Mouse (Mus musculus): ENCODE measurements around the gene Chordc1. TPM values are rescaled to one million over a fixed set of nuclear protein-coding genes. Genes with fewer than 3 reads are reported as not detected.
"Not testable (repeated sequence)": the region's sequence is repeated elsewhere in the genome, so short reads cannot be mapped to it uniquely, and the experiment has no call there.

Gene Chordc1
- polyA plus RNA-seq (2014; fragmentation: Nextera tagmentation; extraction: Ambion mirVana) = 92.4 and 128 TPM in 2 replicates

- no peaks in the 10 kb centered on the region for H3K36me3 ChIP-seq (ENCODE audit: control insufficient read depth, insufficient read depth, low read length)
- peak; percentile 99 for ATAC-seq (ENCODE audit: low FRiP score, low TSS enrichment)
- H3K27me3 ChIP-seq (ENCODE audit: control insufficient read depth, insufficient read depth, low read length) = no peaks in the 10 kb centered on the region
- peak within 1 kb of the TSS; percentile 89 for H3K27ac ChIP-seq (ENCODE audit: low read depth, low read length)
- peak within 1 kb of the TSS; percentile 95 for H3K9ac ChIP-seq (ENCODE audit: low read depth, low read length)
- H3K4me1 ChIP-seq (ENCODE audit: control insufficient read depth, insufficient read depth, low read length) = peaks cover 8% of the 10 kb centered on the region; the same call in 1 of the 2 replicates
- peak within 1 kb of the TSS; percentile 98 for H3K4me3 ChIP-seq (ENCODE audit: low read length)
- peak within 1 kb of the TSS; percentile 85 for H3K4me2 ChIP-seq (replicated peaks; ENCODE audit: low read depth, low read length)
- 4% methylated on average over 49 of the region's 49 CpGs for WGBS
- no peaks in the 10 kb centered on the region for H3K9me3 ChIP-seq (ENCODE audit: control insufficient read depth, low read length)
Measured at GRCm38 (mm10) chr9:18291571-18292429, at the start of gene Chordc1. Gene Chordc1 (plus strand): TSS chr9:18292125.

DNA sequence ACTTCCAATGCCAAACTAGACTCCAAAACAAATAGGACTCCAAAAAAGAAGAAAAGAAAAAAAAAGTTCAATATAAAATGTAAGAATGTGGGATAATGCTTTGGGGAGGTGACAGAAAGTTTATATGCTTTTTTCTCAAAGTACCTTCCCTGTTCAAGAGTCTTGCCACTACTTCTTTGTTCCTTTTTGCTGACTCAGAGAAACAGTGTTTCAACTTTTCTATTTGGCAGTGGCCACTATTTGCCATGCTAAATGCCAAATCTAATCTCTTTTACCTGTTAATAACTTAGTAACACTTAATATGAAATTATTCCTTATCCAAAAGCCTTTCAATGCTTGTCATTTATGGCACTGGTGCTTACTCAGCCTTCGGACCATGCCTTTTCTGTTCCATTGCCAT is 16.0 kb upstream of the Chordc1 start:
- ATAC-seq (ENCODE audit: low FRiP score, low TSS enrichment) = no peak

GRCm38 (mm10) chr9:18276844-18277243 is 15.1 kb upstream of the Chordc1 start:
- H3K4me1 ChIP-seq (ENCODE audit: control insufficient read depth, insufficient read depth, low read length) = no peaks in the 10 kb centered on the region

More for the DNA sequence above, 16.0 kb upstream of the Chordc1 start:
- no peak overlapping the region for H3K4me2 ChIP-seq (replicated peaks; ENCODE audit: low read depth, low read length)
- H3K4me3 ChIP-seq (ENCODE audit: low read length) = no peak overlapping the region
- 93% methylated on average over 1 of the region's 1 CpGs for WGBS
- H3K36me3 ChIP-seq (ENCODE audit: control insufficient read depth, insufficient read depth, low read length) = no peaks in the 10 kb centered on the region
- no peak overlapping the region for H3K27ac ChIP-seq (ENCODE audit: low read depth, low read length)
- H3K9ac ChIP-seq (ENCODE audit: low read depth, low read length) = no peak overlapping the region
- no peaks in the 10 kb centered on the region for H3K27me3 ChIP-seq (ENCODE audit: control insufficient read depth, insufficient read depth, low read length)
- no peaks in the 10 kb centered on the region for H3K4me1 ChIP-seq (ENCODE audit: control insufficient read depth, insufficient read depth, low read length)
- no peaks in the 10 kb centered on the region for H3K9me3 ChIP-seq (ENCODE audit: control insufficient read depth, low read length)

GRCm38 (mm10) chr9:18277497-18277896 is 14.4 kb upstream of the Chordc1 start:
- Histone ChIP-seq H3K9me3 (ENCODE audit: control insufficient read depth, low read length) (no peaks in the 10 kb centered on the region), H3K27me3 (ENCODE audit: control insufficient read depth, insufficient read depth, low read length) (no peaks in the 10 kb centered on the region), H3K4me1 (ENCODE audit: control insufficient read depth, insufficient read depth, low read length) (no peaks in the 10 kb centered on the region), H3K4me3 (ENCODE audit: low read length) (no peak overlapping the region), H3K4me2 (replicated peaks; ENCODE audit: low read depth, low read length) (no peak overlapping the region), H3K9ac (ENCODE audit: low read depth, low read length) (no peak overlapping the region), H3K27ac (ENCODE audit: low read depth, low read length) (no peak overlapping the region), H3K36me3 (ENCODE audit: control insufficient read depth, insufficient read depth, low read length) (no peaks in the 10 kb centered on the region)
- 40% methylated on average over 1 of the region's 1 CpGs for WGBS
- ATAC-seq (ENCODE audit: low FRiP score, low TSS enrichment) = no peak

More at GRCm38 (mm10) chr9:18276844-18277243, 15.1 kb upstream of the Chordc1 start:
- H3K4me3 ChIP-seq (ENCODE audit: low read length) = no peak overlapping the region
- no peak overlapping the region for H3K27ac ChIP-seq (ENCODE audit: low read depth, low read length)
- no peak overlapping the region for H3K4me2 ChIP-seq (replicated peaks; ENCODE audit: low read depth, low read length)
- no peaks in the 10 kb centered on the region for H3K27me3 ChIP-seq (ENCODE audit: control insufficient read depth, insufficient read depth, low read length)
- H3K9ac ChIP-seq (ENCODE audit: low read depth, low read length) = no peak overlapping the region
- no peaks in the 10 kb centered on the region for H3K9me3 ChIP-seq (ENCODE audit: control insufficient read depth, low read length)
- ATAC-seq (ENCODE audit: low FRiP score, low TSS enrichment) = no peak
- H3K36me3 ChIP-seq (ENCODE audit: control insufficient read depth, insufficient read depth, low read length) = no peaks in the 10 kb centered on the region
- WGBS = 39% methylated on average over 2 of the region's 2 CpGs

GRCm38 (mm10) chr9:18278693-18279092 is 13.2 kb upstream of the Chordc1 start:
- H3K9ac ChIP-seq (ENCODE audit: low read depth, low read length); H3K4me2 ChIP-seq (replicated peaks; ENCODE audit: low read depth, low read length); ATAC-seq (ENCODE audit: low FRiP score, low TSS enrichment); H3K36me3 ChIP-seq (ENCODE audit: control insufficient read depth, insufficient read depth, low read length); H3K4me3 ChIP-seq (ENCODE audit: low read length); H3K27me3 ChIP-seq (ENCODE audit: control insufficient read depth, insufficient read depth, low read length); H3K4me1 ChIP-seq (ENCODE audit: control insufficient read depth, insufficient read depth, low read length); H3K9me3 ChIP-seq (ENCODE audit: control insufficient read depth, low read length); H3K27ac ChIP-seq (ENCODE audit: low read depth, low read length): not testable (repeated sequence)
- WGBS = 35% methylated on average over 5 of the region's 5 CpGs

DNA sequence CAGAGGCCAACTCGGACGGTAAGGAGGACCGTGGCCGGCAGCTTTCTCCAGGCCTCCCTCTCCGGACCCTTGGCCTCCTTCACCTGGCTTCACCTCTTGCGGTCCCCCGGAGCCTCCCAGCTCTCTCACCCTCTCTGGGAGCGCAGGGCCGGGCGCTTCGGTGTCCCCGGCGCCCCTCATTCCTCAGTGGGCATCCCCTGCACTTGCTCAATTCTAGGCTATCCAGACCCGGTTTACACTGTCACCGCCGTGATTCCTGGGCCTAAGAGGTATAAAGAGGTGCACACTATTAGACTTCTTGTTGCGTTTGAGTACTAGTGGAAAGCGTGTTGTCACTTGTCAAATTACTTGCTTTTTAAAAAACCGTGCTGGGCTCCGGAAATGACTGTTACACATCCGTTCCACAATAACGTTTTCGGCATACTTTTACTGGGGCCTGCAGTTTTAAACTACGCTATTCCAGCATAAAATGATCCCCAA is 558 bp downstream of the Chordc1 start:
- Histone ChIP-seq H3K4me2 (replicated peaks; ENCODE audit: low read depth, low read length) (peak overlapping the region; percentile 85), H3K4me3 (ENCODE audit: low read length) (peak overlapping the region; percentile 98), H3K27me3 (ENCODE audit: control insufficient read depth, insufficient read depth, low read length) (no peaks in the 10 kb centered on the region), H3K9me3 (ENCODE audit: control insufficient read depth, low read length) (no peaks in the 10 kb centered on the region), H3K9ac (ENCODE audit: low read depth, low read length) (peak overlapping the region; percentile 95), H3K27ac (ENCODE audit: low read depth, low read length) (peak overlapping the region; percentile 89), H3K4me1 (ENCODE audit: control insufficient read depth, insufficient read depth, low read length) (peaks cover 8% of the 10 kb centered on the region; the same call in 1 of the 2 replicates), H3K36me3 (ENCODE audit: control insufficient read depth, insufficient read depth, low read length) (no peaks in the 10 kb centered on the region; the same call in 1 of the 2 replicates)
- ATAC-seq (ENCODE audit: low FRiP score, low TSS enrichment) = peak; percentile 65
- under 1% methylated on average over 24 of the region's 24 CpGs for WGBS

GRCm38 (mm10) chr9:18293026-18293781 is 1.3 kb downstream of the Chordc1 start:
- no peak for ATAC-seq (ENCODE audit: low FRiP score, low TSS enrichment)
- H3K27ac ChIP-seq (ENCODE audit: low read depth, low read length) = no peak overlapping the region

DNA sequence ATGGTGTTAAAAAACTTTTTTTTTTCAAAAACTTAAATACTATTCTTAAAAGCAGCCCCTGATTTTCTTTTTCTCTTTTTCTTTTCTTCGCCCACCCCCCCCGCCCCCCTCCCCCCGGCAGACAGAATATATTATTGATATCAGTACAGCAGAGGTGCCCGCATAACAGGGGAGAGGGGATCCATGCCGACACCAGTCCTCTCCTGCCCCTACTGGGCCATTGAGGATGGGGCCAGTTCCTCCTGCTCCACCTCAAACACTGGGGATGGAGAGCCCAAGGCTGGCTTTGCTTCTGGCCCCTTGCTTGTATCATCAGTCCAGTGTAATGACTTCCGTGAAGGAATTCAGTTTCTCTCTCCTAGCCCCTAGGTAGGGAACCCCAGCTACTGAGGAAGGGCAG is 6.4 kb downstream of the Chordc1 start:
- H3K4me3 ChIP-seq (ENCODE audit: low read length) = no peak overlapping the region
- no peaks in the 10 kb centered on the region for H3K27me3 ChIP-seq (ENCODE audit: control insufficient read depth, insufficient read depth, low read length)
- peaks cover 6% of the 10 kb centered on the region; the same call in 1 of the 2 replicates for H3K4me1 ChIP-seq (ENCODE audit: control insufficient read depth, insufficient read depth, low read length)
- no peak overlapping the region for H3K27ac ChIP-seq (ENCODE audit: low read depth, low read length)
- peaks cover 42% of the 10 kb centered on the region for H3K36me3 ChIP-seq (ENCODE audit: control insufficient read depth, insufficient read depth, low read length)
- H3K4me2 ChIP-seq (replicated peaks; ENCODE audit: low read depth, low read length) = no peak overlapping the region
- 96% methylated on average over 6 of the region's 6 CpGs for WGBS
- H3K9ac ChIP-seq (ENCODE audit: low read depth, low read length) = no peak overlapping the region
- ATAC-seq (ENCODE audit: low FRiP score, low TSS enrichment) = no peak
- no peaks in the 10 kb centered on the region for H3K9me3 ChIP-seq (ENCODE audit: control insufficient read depth, low read length)

More at GRCm38 (mm10) chr9:18293026-18293781, 1.3 kb downstream of the Chordc1 start:
- 41% methylated on average over 6 of the region's 6 CpGs for WGBS
- Histone ChIP-seq H3K4me3 (ENCODE audit: low read length) (peak overlapping the region; percentile 98), H3K36me3 (ENCODE audit: control insufficient read depth, insufficient read depth, low read length) (no peaks in the 10 kb centered on the region; the same call in 1 of the 2 replicates), H3K27me3 (ENCODE audit: control insufficient read depth, insufficient read depth, low read length) (no peaks in the 10 kb centered on the region), H3K4me1 (ENCODE audit: control insufficient read depth, insufficient read depth, low read length) (peaks cover 8% of the 10 kb centered on the region; the same call in 1 of the 2 replicates), H3K9ac (ENCODE audit: low read depth, low read length) (peak overlapping the region; percentile 95), H3K9me3 (ENCODE audit: control insufficient read depth, low read length) (no peaks in the 10 kb centered on the region), H3K4me2 (replicated peaks; ENCODE audit: low read depth, low read length) (peak overlapping the region; percentile 85)
